Mouse (Mus musculus) thymus, postnatal 4 days (tissue): ENCODE results near the gene Eif5.
"Not testable (repeated sequence)": the region's sequence is repeated elsewhere in the genome, so short reads cannot be mapped to it uniquely, and the experiment has no call there.

Experiments used
- DNase-seq: peaks from one replicate; pipeline ENCODE4 v3.0.0; 2021

Eif5 gene

GRCm38 (mm10) chr12:111537796-111538291 is at the start of gene Eif5:
Eif5 (plus strand) TSS chr12:111538016.
- peak; percentile 98 for DNase-seq

DNA sequence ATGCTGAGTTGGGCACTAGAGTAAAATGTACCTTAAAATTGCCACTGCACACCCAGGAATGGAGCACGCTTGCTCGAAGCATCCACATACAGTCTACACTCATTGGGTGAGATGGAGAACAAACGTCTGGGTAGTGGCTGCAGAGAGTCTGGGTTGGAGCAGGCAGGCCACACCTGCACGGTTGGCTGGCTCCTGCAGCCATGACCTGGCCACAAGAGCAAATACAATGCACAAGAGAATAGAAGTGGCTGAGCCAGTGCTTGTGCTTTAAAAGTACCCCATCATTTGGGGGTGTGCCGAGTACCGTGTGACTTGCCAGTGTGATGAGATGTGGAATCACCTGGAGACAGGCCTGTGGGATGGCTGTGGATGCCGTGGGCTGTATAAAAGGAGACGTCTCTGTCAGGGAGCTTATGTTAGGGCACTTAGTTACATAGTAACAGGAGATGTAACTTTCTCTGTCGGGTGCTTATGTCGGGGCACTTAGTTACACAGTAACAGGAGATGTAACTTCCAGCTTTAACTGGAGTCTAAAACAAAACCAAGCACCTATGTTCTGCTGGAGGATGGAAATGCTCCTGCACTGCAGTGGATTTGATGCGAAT is 48.5 kb upstream of the Eif5 start:
- no peak for DNase-seq

DNA sequence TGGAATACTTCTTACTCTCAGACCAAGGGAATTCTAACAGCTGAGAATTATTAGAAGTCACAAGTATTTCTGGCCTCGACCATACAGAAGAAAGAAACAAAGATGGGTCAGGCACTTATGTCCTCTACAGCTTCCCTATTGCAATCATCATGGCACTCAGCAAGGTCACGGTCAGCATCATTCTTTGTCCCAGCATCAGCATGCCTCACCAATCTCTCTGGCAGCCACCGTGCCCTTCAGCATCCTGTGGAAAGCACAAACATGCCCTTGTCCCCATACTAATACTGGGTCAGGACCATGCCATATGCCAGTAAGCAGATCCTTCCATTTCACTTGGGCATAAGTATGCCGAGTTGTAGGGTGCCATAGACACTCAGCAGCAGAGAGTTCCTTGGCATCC is 42.9 kb upstream of the Eif5 start:
- DNase-seq = no peak

DNA sequence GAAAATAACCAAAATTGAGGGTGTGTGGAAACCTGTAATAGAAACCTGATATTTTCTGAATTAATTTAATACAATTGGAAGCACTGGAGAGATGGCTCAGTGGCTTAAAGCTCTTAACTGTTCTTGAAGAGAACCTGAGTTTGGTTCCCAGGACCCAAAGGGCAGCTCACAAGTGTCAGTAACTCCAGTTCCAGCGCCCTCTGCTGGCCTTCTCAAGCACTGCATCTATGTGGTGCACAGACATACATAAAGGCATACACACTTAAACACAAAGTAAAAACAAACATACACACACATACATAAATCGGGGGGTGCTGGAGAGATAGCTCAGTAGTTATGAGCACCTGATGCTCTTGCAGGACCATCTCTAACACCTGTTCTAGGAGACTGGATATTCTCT is 40.7 kb upstream of the Eif5 start:
- peak; percentile 60 for DNase-seq

DNA sequence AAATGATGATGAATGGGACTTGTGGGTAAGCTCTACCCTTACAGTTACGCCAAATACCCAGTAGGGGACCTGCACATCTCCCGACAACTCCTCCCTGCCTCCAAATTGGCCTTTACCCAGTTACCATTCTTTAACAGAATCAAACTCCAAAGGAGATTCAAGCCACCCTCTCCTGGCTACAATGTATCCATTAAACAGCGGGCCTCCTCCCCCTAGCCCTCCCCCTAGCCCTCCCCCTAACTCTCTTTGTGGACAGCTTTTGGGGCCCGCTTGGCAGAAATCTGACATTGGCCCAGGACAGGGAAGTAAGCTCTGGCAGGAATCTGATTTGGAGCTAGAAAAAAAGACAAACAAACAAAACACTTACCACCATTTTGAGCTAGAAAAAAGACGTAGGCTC is 38.2 kb upstream of the Eif5 start:
- DNase-seq = no peak

DNA sequence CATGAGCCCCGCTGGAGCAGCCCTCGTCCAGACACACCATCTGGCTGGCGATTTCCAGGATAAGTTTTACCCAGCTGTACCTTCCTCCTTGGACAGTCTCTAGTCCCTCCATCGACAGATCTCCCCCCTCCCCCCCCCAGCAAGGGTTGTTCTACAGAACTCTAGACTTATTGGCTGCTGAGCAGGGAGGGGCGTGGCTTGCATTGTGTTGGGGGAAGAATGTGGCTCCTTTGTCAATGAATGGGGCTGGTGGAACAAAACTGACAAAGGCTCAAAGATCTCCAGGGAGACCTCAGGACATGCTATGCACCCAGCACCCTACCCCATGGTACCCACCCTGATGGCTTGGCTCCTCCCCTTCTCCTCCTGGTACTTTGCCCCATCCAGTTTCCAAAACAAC is 37.1 kb upstream of the Eif5 start:
- no peak for DNase-seq

- DNase-seq = no peak
These were observed 34.7 kb upstream of the Eif5 start for GRCm38 (mm10) chr12:111503063-111503567.

GRCm38 (mm10) chr12:111503571-111503970 is 34.2 kb upstream of the Eif5 start:
- no peak for DNase-seq

GRCm38 (mm10) chr12:111504904-111505303 is 32.9 kb upstream of the Eif5 start:
- peak; percentile 90 for DNase-seq

- no peak for DNase-seq
These were observed 30.8 kb upstream of the Eif5 start for GRCm38 (mm10) chr12:111507001-111507400.

- DNase-seq = no peak
These were observed 29.9 kb upstream of the Eif5 start for GRCm38 (mm10) chr12:111507962-111508361.

GRCm38 (mm10) chr12:111508438-111508837 is 29.4 kb upstream of the Eif5 start:
- DNase-seq = not testable (repeated sequence)

DNA sequence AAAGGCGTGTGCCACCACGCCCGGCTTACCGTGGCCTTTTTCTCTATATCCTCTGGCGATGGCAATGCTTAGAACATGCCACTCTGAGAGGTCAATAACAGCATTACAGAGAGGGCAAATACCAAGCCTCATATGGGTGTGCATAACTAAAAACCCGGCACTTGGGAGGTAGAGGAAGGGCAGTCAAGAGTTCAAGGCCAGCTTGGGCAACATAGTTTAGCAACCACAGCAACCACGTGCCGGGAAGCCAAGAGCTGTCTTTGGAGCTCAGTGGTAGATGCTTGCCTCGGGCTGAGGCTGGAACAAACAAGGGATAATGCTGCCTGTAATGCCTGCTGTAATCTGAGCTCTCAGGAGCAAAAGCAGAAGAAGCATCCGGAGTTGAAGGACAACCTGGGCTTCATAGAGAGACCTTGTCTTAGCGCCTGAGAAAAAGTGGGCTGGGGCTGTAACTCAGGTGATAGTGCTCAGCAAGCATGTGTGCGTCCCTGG is 25.2 kb upstream of the Eif5 start:
- no peak for DNase-seq

- no peak for DNase-seq
These were observed 24.1 kb upstream of the Eif5 start for GRCm38 (mm10) chr12:111513673-111514072.

DNA sequence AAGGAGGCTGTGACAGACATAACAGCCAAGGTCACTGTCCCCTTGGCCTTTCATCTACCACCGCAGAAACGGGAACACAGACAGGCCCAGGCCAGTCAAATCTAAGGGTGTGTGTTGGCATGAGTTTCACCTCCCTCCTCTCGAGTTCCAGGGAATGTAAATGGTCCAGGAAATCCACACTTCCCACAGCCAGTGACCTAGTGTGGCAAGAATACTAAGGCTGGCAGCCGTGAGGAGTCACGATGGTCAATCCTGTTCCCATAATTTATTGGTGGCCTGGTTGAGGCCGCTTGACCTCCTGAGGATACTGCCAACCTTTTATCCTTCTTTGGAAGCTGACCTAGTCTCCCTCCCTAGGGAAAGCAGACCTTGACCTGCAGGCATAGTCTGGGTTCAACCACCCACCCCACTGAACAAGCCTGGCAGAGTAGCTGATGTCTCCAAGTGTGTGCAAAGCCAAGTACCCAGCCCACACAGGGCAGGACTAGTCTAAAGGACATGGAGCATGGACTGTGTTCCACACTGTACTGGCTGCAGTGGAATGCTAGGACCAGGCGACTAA is 23.5 kb upstream of the Eif5 start:
- DNase-seq = no peak

DNA sequence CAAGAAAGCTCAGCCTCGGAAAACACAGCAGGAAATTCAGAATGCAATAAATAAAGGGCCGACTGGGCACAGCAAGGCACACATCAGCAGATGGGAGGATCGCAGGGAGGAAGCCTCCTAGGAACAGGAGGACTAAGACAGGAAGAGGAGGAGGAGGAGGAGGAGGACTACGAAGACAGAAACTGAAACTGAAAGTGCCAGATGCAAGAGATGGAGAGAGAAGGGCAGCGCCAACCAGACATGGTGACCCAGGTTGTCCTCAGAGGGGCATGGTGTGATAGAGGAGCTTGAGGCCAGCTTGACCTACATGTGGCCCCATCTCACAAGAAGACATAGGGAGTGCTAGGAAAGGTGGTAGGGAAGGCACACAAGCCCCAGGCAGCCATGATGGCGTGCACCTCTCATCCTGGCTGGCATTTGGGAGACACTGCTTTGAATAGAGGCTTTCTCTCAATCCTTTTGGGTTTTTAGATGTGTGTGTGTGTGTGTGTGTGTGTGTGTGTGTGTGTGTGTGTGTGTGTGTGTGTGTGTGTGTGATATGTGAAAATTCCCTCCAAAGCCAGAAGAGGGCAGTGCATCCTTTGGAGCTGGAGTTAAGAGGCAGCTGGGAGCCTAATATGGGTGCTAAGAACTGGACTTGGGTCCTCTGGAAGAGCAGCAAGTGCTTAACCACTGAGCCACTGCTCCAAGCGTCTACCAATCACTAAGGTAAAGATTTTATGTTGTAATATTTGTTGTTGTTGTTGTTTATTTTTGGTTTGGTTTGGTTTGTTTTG is 22.8 kb upstream of the Eif5 start:
- DNase-seq = no peak

DNA sequence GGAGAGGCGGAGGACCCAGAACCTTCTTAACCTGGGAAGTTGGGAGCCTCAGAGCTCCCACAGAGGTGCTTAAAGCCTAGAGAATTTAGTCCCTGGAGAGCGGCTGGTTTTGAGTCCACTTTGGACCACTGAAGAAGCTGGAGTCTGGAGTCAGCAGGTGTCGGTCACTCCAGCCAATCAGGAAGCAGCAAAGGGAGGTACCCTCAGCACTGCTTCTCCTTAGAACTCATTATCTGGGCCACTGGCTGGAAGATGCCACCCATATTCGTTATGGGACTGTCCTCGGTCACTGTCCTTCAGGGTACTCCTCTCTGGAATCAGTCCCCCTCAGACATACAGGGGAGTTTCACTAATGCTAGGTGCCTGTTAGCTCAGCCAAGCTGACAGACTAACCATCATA is 21.9 kb upstream of the Eif5 start:
- no peak for DNase-seq

GRCm38 (mm10) chr12:111516826-111517225 is 21.0 kb upstream of the Eif5 start:
- DNase-seq = no peak

- DNase-seq = no peak
These were observed 19.9 kb upstream of the Eif5 start for GRCm38 (mm10) chr12:111517901-111518300.

DNA sequence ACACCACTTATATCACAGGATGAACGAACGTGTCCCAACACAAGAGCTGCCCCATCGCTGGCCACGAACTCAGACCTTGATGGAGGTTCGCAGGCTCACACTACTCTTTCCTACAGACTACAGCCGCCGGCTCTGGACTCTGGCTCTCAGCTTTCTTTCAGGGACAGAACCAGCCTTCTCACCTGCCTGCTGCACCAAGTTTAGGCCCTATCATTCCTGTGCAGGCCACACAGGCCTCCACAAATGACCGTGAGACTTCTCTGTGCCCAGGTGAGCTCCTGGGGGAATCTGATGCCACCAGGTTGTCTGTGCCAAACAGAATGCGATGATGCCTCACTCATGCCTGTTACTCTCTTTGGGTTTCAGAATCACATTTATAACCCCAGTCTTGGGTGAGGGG is 19.4 kb upstream of the Eif5 start:
- no peak for DNase-seq

GRCm38 (mm10) chr12:111519821-111520220 is 18.0 kb upstream of the Eif5 start:
- DNase-seq = no peak

DNA sequence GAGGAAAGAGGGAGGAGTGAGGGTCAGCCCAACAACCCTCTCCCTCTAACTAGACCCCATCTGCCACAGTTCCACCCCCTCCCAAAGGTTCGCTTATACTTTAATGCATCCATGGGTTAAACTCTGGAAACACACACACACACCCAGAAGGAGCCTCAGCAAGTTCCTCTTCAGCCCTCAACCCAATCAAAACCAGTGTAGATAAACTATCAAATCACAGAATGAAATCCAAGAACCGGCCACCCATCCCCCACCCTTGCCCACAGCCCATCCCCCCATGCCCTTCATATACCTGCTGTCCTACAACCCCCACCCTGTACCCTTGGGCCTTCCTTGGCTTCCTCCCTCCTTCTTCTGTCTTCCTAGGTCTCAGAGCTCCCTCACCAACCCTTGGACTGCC is 16.8 kb upstream of the Eif5 start:
- no peak for DNase-seq

GRCm38 (mm10) chr12:111524469-111524868 is 13.3 kb upstream of the Eif5 start:
- DNase-seq = no peak

DNA sequence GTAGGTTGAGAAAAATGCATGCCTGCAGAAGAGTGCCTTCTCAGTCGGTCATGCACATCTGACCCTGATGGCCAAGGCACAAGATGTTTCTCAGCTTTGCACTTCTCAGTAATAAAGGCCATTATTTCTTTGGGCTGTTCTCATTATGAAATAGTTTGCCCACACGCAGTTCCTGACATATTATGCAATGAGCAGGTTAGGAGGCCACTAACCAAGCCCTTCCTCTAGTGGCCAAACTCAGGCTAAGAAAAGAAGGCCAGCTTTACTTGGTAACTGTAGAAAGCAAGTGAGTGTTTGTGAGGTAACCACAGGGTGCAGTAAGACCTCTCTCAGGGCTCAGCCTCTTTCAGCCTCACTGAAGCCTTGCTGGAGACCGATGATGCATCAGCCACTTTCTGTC is 12.9 kb upstream of the Eif5 start:
- no peak for DNase-seq
